21 mouse cellular contexts compared by ENCODE assay signal in genomic region chr1:66230345-66230744, GRCm38 (mm10).
"Had no signal": no experiment of that assay in that cellular context is flagged by ENCODE, and none has a peak within 500 bp of the region (broad histone marks: within the 10 kb centered on the region; RNA-seq: fewer than 3 reads in every experiment).

No protein-coding gene starts in this region.

- H3K36me3 ChIP-seq: heart, embryonic 10.5 days; heart, embryonic 12.5 days; hindbrain, embryonic 12.5 days; intestine, embryonic 15.5 days; limb, embryonic 13.5 days; limb, embryonic 15.5 days; liver, embryonic 12.5 days had no signal

- H3K27me3 ChIP-seq: heart, embryonic 12.5 days; hindbrain, embryonic 12.5 days; intestine, embryonic 15.5 days; limb, embryonic 13.5 days; limb, embryonic 15.5 days; liver, embryonic 12.5 days had no signal

- ATAC-seq: hindbrain, embryonic 16.5 days; inflammation-experienced regulatory T-cells, adult 6 months; intestine, embryonic 15.5 days; intestine, postnatal 0 days; liver, embryonic 12.5 days had no signal

- DNase-seq: gastrocnemius, postnatal 14 days; gastrocnemius, postnatal 36 days; heart, adult 18-20 months; heart, postnatal 10 days; kidney, adult 18-20 months; kidney, adult 8-10 months; kidney, postnatal 10 days; kidney, postnatal 25 days; layer of hippocampus, adult 9-11 months; layer of hippocampus, postnatal 36 days; left cerebral cortex, postnatal 4 days had no signal
